Mouse (Mus musculus): ENCODE results near the gene Slc39a11. TPM values are rescaled to one million over a fixed set of nuclear protein-coding genes. Genes with fewer than 3 reads are reported as not detected.

Gene Slc39a11
- polyA plus RNA-seq, 1 experiment from 2014 or later = 26.3 TPM

DNA sequence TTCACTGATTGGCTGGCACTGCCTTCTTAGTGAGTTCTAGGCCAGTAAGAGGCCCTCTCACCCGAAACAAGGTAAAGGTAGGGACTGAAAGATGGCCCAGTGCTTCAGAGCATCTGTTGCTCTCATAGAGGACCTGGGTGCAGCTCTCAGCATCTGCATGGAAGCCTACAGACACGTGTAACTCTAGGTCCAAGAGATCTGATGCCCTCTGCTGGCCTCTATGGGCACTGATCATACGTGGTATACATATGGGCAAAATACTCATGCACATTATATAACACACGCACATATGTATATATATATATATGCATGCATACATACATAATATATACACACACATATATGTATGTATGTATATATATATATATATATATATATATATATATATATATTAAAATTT lies 231.9 kb downstream of the Slc39a11 start:
- no peaks in the 10 kb centered on the region for H3K36me3 ChIP-seq
- no peak overlapping the region for H3K4me3 ChIP-seq
- no peak for ATAC-seq (ENCODE audit: insufficient number of reproducible peaks, insufficient read depth, low FRiP score, low TSS enrichment, low read depth)
- no peak overlapping the region for H3K4me2 ChIP-seq
- H3K27ac ChIP-seq = no peak overlapping the region
- WGBS = 89% methylated on average over 4 of the region's 4 CpGs
- no peaks in the 10 kb centered on the region for H3K9me3 ChIP-seq
- H3K9ac ChIP-seq = no peak overlapping the region
- H3K4me1 ChIP-seq = no peaks in the 10 kb centered on the region
- H3K27me3 ChIP-seq = no peaks in the 10 kb centered on the region

DNA sequence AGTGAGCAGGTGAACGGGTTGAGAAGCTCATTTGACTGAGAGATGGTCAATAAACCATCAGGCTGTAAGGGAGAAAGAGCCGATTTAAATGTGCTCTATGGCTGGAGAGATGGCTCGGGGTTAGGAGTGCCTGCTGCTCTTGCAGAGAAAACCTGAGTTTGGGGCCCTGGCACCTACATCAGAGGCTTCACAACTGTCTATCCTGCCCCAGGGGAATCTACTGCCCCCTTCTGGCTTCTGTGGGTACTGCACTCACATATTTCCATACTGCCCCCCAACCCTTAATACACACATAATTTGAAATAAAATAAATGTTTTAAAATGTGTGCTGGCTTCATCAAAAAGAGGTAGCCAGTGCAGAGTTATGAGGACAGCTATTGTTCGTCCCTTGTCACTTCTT lies 237.3 kb downstream of the Slc39a11 start:
- H3K9me3 ChIP-seq = no peaks in the 10 kb centered on the region
- H3K27ac ChIP-seq = no peak overlapping the region
- ATAC-seq (ENCODE audit: insufficient number of reproducible peaks, insufficient read depth, low FRiP score, low TSS enrichment, low read depth) = no peak
- H3K27me3 ChIP-seq = no peaks in the 10 kb centered on the region
- no peaks in the 10 kb centered on the region for H3K36me3 ChIP-seq
- 91% methylated on average over 4 of the region's 4 CpGs for WGBS
- no peaks in the 10 kb centered on the region for H3K4me1 ChIP-seq
- H3K9ac ChIP-seq = no peak overlapping the region
- H3K4me3 ChIP-seq = no peak overlapping the region
- H3K4me2 ChIP-seq = no peak overlapping the region

DNA sequence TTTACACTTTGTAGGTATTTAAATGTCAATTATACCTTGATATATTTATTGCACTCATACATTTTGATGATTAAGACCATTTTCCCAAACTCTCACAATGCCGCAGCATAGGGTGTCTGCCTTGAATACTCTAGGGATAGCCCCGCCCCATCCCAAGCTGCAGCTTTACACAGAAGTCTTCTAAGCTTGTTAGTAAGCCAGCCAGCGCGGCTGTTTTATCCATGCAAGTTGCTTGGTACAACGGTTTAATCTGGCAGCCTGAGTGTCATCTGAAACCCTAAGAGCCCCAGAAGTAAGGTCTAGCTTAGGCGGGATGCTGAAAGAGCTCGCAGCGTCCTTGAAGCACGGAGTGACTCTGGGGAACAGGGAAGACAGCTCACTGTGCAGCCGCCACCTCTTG lies 238.1 kb downstream of the Slc39a11 start:
- Histone ChIP-seq H3K4me2 (no peak overlapping the region), H3K4me3 (no peak overlapping the region), H3K36me3 (no peaks in the 10 kb centered on the region), H3K4me1 (no peaks in the 10 kb centered on the region), H3K9me3 (no peaks in the 10 kb centered on the region), H3K27me3 (no peaks in the 10 kb centered on the region), H3K27ac (no peak overlapping the region), H3K9ac (no peak overlapping the region)
- 54% methylated on average over 10 of the region's 10 CpGs for WGBS
- no peak for ATAC-seq (ENCODE audit: insufficient number of reproducible peaks, insufficient read depth, low FRiP score, low TSS enrichment, low read depth)

- 90% methylated on average over 9 of the region's 9 CpGs for WGBS
- H3K9ac ChIP-seq = no peak overlapping the region
- no peak overlapping the region for H3K27ac ChIP-seq
- ATAC-seq (ENCODE audit: insufficient number of reproducible peaks, insufficient read depth, low FRiP score, low TSS enrichment, low read depth) = no peak
- no peaks in the 10 kb centered on the region for H3K4me1 ChIP-seq
- no peak overlapping the region for H3K4me2 ChIP-seq
- H3K36me3 ChIP-seq = no peaks in the 10 kb centered on the region
- no peaks in the 10 kb centered on the region for H3K9me3 ChIP-seq
- no peak overlapping the region for H3K4me3 ChIP-seq
- H3K27me3 ChIP-seq = no peaks in the 10 kb centered on the region
These were observed 240.8 kb downstream of the Slc39a11 start for GRCm38 (mm10) chr11:113409121-113409520.

DNA sequence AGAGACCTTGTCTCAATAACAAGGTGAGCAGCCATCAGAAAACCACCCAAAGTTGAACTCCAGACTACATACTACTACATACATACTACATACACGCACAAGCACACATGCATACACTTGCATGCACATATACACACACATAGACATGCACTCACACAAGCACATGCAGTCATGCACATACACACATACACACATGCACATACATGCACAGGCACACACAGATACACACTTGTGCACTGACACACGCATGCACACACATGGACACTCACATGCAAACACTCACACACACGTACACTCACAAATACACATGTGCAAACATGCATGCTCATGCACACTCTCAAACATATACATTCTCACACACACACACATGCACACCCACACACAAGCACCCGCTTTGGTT lies 242.4 kb downstream of the Slc39a11 start:
- ATAC-seq (ENCODE audit: insufficient number of reproducible peaks, insufficient read depth, low FRiP score, low TSS enrichment, low read depth) = no peak
- Histone ChIP-seq H3K4me1 (0 out of 2 replicates have a peak, but pooled peaks cover 1% of the 10 kb centered on the region), H3K27me3 (no peaks in the 10 kb centered on the region), H3K36me3 (no peaks in the 10 kb centered on the region), H3K4me2 (no peak overlapping the region), H3K9me3 (no peaks in the 10 kb centered on the region), H3K4me3 (no peak overlapping the region), H3K9ac (no peak overlapping the region), H3K27ac (no peak overlapping the region)
- WGBS = 94% methylated on average over 4 of the region's 4 CpGs

DNA sequence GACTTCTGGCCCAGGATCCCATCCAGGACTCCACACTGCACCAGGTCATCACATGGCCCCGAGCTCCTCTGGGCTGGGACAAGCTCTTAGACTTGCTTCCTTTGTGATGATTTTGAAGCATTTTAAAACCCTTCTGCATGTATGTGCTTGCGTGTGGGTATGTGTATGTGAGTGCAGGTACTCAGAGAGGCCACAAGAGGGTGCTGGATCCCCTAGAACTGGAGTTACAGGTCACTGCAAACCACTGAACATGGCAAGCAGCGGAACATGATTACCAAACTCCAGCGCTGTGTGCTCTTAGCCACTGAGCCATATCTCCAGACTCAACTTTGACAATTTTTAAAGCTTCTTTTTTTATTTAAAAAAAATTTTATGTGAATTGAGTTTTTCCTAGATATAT lies 249.0 kb downstream of the Slc39a11 start:
- 95% methylated on average over 4 of the region's 4 CpGs for WGBS
- Histone ChIP-seq H3K36me3 (0 out of 2 replicates have a peak, but pooled peaks cover 3% of the 10 kb centered on the region), H3K27me3 (no peaks in the 10 kb centered on the region), H3K4me1 (peaks cover 2% of the 10 kb centered on the region; the same call in 1 of the 2 replicates), H3K4me3 (no peak overlapping the region), H3K9me3 (peaks cover 7% of the 10 kb centered on the region), H3K9ac (no peak overlapping the region), H3K4me2 (no peak overlapping the region), H3K27ac (no peak overlapping the region)
- ATAC-seq (ENCODE audit: insufficient number of reproducible peaks, insufficient read depth, low FRiP score, low TSS enrichment, low read depth) = no peak

- Histone ChIP-seq H3K4me1 (peaks cover 2% of the 10 kb centered on the region; the same call in 1 of the 2 replicates), H3K36me3 (0 out of 2 replicates have a peak, but pooled peaks cover 3% of the 10 kb centered on the region)
- WGBS = 85% methylated on average over 11 of the region's 11 CpGs
These were observed 250.3 kb downstream of the Slc39a11 start for GRCm38 (mm10) chr11:113399601-113400000.

DNA sequence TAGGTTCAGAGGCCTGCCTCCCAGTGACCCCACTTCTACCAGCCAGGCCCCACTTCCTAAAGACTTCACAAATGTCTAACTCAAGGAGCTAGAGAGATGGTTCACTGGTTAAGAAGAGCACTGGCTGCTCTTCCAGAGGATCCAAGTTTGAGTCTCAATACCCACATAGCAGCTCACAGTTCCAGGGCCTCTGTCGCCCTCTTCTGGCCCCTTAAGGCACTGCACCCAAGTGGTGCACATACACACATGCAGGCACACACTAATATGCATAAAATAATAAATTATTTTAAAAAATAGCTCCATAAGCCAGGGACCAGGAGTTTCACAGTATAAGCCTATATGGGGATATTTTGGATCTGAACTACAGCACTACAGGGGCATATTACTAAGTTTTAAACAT lies 252.5 kb downstream of the Slc39a11 start:
- WGBS = 71% methylated on average over 1 of the region's 1 CpGs
- H3K36me3 ChIP-seq = 0 out of 2 replicates have a peak, but pooled peaks cover 3% of the 10 kb centered on the region
- H3K4me2 ChIP-seq = no peak overlapping the region
- no peak for ATAC-seq (ENCODE audit: insufficient number of reproducible peaks, insufficient read depth, low FRiP score, low TSS enrichment, low read depth)
- no peak overlapping the region for H3K27ac ChIP-seq
- no peaks in the 10 kb centered on the region for H3K27me3 ChIP-seq
- peaks cover 7% of the 10 kb centered on the region for H3K9me3 ChIP-seq
- no peak overlapping the region for H3K4me3 ChIP-seq
- H3K9ac ChIP-seq = no peak overlapping the region
- H3K4me1 ChIP-seq = peaks cover 4% of the 10 kb centered on the region

More at GRCm38 (mm10) chr11:113399601-113400000, 250.3 kb downstream of the Slc39a11 start:
- no peak overlapping the region for H3K9ac ChIP-seq
- H3K4me3 ChIP-seq = no peak overlapping the region
- H3K4me2 ChIP-seq = no peak overlapping the region
- H3K9me3 ChIP-seq = peaks cover 7% of the 10 kb centered on the region
- no peaks in the 10 kb centered on the region for H3K27me3 ChIP-seq
- no peak overlapping the region for H3K27ac ChIP-seq
- ATAC-seq (ENCODE audit: insufficient number of reproducible peaks, insufficient read depth, low FRiP score, low TSS enrichment, low read depth) = no peak

- no peaks in the 10 kb centered on the region for H3K27me3 ChIP-seq
- no peak overlapping the region for H3K27ac ChIP-seq
- H3K4me1 ChIP-seq = peaks cover 25% of the 10 kb centered on the region
- 0 out of 2 replicates have a peak, but pooled peaks cover 3% of the 10 kb centered on the region for H3K36me3 ChIP-seq
- no peak for ATAC-seq (ENCODE audit: insufficient number of reproducible peaks, insufficient read depth, low FRiP score, low TSS enrichment, low read depth)
- peaks cover 7% of the 10 kb centered on the region for H3K9me3 ChIP-seq
- no peak overlapping the region for H3K4me2 ChIP-seq
- 85% methylated on average over 23 of the region's 23 CpGs for WGBS
- H3K4me3 ChIP-seq = no peak overlapping the region
- no peak overlapping the region for H3K9ac ChIP-seq
These were observed 256.3 kb downstream of the Slc39a11 start for GRCm38 (mm10) chr11:113393366-113394150.

DNA sequence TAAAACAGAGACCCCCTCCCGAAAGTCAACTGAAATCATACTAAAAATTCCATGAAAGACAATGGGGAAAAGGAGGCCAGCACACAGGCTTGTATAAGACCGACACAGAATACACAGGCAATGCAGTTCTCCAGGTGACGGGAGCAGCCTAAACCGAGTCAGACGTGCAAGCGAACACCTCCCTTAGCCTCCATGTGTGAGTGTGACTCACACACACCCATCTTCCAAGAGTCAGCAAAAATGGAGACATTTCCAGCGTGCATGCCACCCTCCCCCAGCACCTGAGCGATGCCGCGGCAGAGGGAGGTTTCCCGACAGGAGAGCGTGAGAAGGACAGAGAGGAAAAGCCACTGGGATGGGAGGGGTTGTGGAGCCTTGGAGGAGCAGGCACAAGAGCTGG lies 258.2 kb downstream of the Slc39a11 start:
- no peak overlapping the region for H3K9ac ChIP-seq
- no peaks in the 10 kb centered on the region for H3K27me3 ChIP-seq
- no peak overlapping the region; the same call in 1 of the 2 replicates for H3K27ac ChIP-seq
- no peaks in the 10 kb centered on the region for H3K36me3 ChIP-seq
- ATAC-seq (ENCODE audit: insufficient number of reproducible peaks, insufficient read depth, low FRiP score, low TSS enrichment, low read depth) = no peak
- peaks cover 25% of the 10 kb centered on the region for H3K4me1 ChIP-seq
- no peaks in the 10 kb centered on the region for H3K9me3 ChIP-seq
- no peak overlapping the region for H3K4me2 ChIP-seq
- H3K4me3 ChIP-seq = no peak overlapping the region
- 92% methylated on average over 12 of the region's 12 CpGs for WGBS

DNA sequence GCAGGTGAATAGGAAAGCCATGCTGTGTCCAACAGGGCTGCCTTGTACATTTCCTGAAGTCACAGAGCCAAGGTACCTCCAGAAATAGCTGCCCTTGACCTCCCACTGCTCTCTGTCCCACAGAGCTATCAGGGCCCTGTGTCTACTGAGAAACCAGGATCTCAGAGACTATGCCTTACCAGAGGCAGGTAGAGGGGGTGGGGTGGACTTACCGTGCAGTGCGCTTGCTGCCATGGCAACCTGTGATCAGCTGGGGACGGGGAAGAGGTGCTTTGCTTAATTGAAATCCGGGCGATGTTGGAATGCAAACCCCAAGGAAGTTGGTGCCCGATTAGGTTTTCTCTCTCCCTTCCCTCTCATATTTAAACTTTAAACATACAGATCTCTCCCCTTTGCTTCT lies 260.2 kb downstream of the Slc39a11 start:
- 30% methylated on average over 6 of the region's 6 CpGs for WGBS

More for the DNA sequence above, 260.2 kb downstream of the Slc39a11 start:
- ATAC-seq (ENCODE audit: insufficient number of reproducible peaks, insufficient read depth, low FRiP score, low TSS enrichment, low read depth) = no peak
- Histone ChIP-seq H3K4me1 (peaks cover 37% of the 10 kb centered on the region), H3K4me3 (no peak overlapping the region), H3K9ac (no peak overlapping the region), H3K9me3 (no peaks in the 10 kb centered on the region), H3K36me3 (no peaks in the 10 kb centered on the region), H3K27ac (no peak overlapping the region), H3K27me3 (no peaks in the 10 kb centered on the region), H3K4me2 (no peak overlapping the region)

Measured in embryonic facial prominence, embryonic 13.5 days (tissue).